Mouse (Mus musculus) midbrain, embryonic 13.5 days (tissue): ENCODE data around the gene Ankrd44. TPM values are rescaled to one million over a fixed set of nuclear protein-coding genes. Genes with fewer than 3 reads are reported as not detected.

Experiments
- ATAC-seq: fragments of 200-750 bp; cut with Nextera tagmentation; 2 replicates; pipeline ENCODE4 v1.8.0; 2017; ENCODE audit warnings: mild to moderate bottlenecking, moderate TSS enrichment, moderate library complexity
- H3K27ac ChIP-seq: fragments of 300-500 bp; sonication (generic); 2 replicates; pipeline ENCODE4 v1.5.1; 2015; ENCODE audit warnings: inconsistent platforms, mild to moderate bottlenecking, moderate library complexity
- H3K27me3 ChIP-seq: fragments of 300-500 bp; sonication (generic); 2 replicates; pipeline ENCODE4 v1.6.1; 2015; ENCODE audit warnings: mild to moderate bottlenecking, inconsistent platforms
- H3K36me3 ChIP-seq: fragments of 300-500 bp; sonication (generic); 2 replicates; pipeline ENCODE4 v1.6.1; 2015; ENCODE audit warnings: mild to moderate bottlenecking, inconsistent platforms
- H3K4me1 ChIP-seq: fragments of 300-500 bp; sonication (generic); replicated peaks from 2 replicates; pipeline ENCODE4 v1.6.1; 2015; ENCODE audit warnings: inconsistent platforms
- H3K4me2 ChIP-seq: fragments of 300-500 bp; sonication (generic); replicated peaks from 2 replicates; pipeline ENCODE4 v1.6.1; 2015; ENCODE audit warnings: moderate library complexity, mild to moderate bottlenecking, inconsistent platforms
- H3K4me3 ChIP-seq: fragments of 300-500 bp; sonication (generic); replicated peaks from 2 replicates; pipeline ENCODE4 v1.5.1; 2015; ENCODE audit warnings: mild to moderate bottlenecking, inconsistent platforms
- H3K9ac ChIP-seq: fragments of 300-500 bp; sonication (generic); replicated peaks from 2 replicates; pipeline ENCODE4 v1.6.1; 2015; ENCODE audit warnings: mild to moderate bottlenecking, inconsistent platforms
- H3K9me3 ChIP-seq: fragments of 300-500 bp; sonication (generic); 2 replicates; pipeline ENCODE4 v1.6.1; 2016; ENCODE audit warnings: mild to moderate bottlenecking, inconsistent platforms
- WGBS: fragments of 180-500 bp; shearing (Covaris S2); methylation state at CpG from one replicate; pipeline ENCODE4 v1.1.7; 2015; 5-methylcytosine and 5-hydroxymethylcytosine counted together
- polyA plus RNA-seq: library from polyadenylated mRNA; unstranded; fragments of >200 nt; fragmentation: Nextera tagmentation; extraction: Ambion mirVana; gene quantifications from 2 replicates; pipeline ENCODE4 v1.2.1, GENCODE M21; 2015

Ankrd44 gene
- polyA plus RNA-seq, 1 experiment from 2014 or later: 22.2 TPM

DNA sequence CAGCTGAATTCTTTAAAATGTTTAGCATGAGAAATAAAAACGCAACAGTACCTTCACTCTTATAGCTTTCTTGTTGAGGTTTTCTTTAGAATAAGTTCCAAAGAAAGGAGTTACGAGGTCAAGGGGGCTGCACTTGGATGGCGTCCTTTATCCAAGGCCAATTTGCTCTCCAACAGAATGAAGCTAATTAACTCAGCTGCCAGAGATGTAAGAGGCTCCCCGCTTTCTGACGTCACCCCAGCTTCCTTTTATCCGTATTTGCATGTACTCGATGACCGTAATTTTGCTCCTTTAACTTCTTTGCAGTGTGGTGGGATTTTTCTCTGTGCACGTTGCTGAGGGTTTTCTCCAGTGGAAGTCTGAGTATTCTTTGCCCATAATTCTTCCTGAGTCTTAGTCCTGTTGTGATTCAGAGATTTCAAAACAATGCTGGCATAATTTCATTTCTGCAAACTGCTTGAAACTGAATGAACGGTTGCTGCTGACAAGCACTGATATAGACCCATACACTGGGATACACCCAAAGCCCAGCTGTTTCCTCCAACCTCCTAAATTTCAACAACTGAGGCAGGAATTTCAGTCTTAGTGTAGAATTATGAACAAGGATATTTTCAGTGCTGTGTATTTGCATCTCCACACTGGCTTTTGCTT lies 48.6 kb downstream of the Ankrd44 start:
- Histone ChIP-seq H3K36me3 (no peaks in the 10 kb centered on the region), H3K9ac (no peak overlapping the region), H3K4me1 (peaks cover 3% of the 10 kb centered on the region; the same call in 1 of the 2 replicates), H3K9me3 (no peaks in the 10 kb centered on the region), H3K4me3 (no peak overlapping the region), H3K27ac (no peak overlapping the region), H3K27me3 (no peaks in the 10 kb centered on the region), H3K4me2 (no peak overlapping the region)
- WGBS: 64% methylated on average over 10 of the region's 10 CpGs
- ATAC-seq: no peak

- Histone ChIP-seq H3K4me1 (peaks cover 3% of the 10 kb centered on the region; the same call in 1 of the 2 replicates), H3K27me3 (no peaks in the 10 kb centered on the region), H3K9me3 (no peaks in the 10 kb centered on the region), H3K36me3 (no peaks in the 10 kb centered on the region), H3K4me3 (no peak overlapping the region), H3K9ac (no peak overlapping the region), H3K4me2 (no peak overlapping the region), H3K27ac (no peak overlapping the region)
- WGBS: 81% methylated on average over 5 of the region's 5 CpGs
- no peak for ATAC-seq
Observed at GRCm38 (mm10) chr1:54877014-54877413, 49.2 kb downstream of the Ankrd44 start.

- H3K27ac ChIP-seq: no peak overlapping the region
- peaks cover 3% of the 10 kb centered on the region; the same call in 1 of the 2 replicates for H3K4me1 ChIP-seq
- H3K4me2 ChIP-seq: no peak overlapping the region
- H3K4me3 ChIP-seq: no peak overlapping the region
- no peaks in the 10 kb centered on the region for H3K9me3 ChIP-seq
- no peaks in the 10 kb centered on the region for H3K27me3 ChIP-seq
- 87% methylated on average over 6 of the region's 6 CpGs for whole genome bisulfite sequencing
- H3K36me3 ChIP-seq: no peaks in the 10 kb centered on the region
- no peak overlapping the region for H3K9ac ChIP-seq
- no peak for ATAC-seq
Observed at GRCm38 (mm10) chr1:54874094-54874493, 52.1 kb downstream of the Ankrd44 start.

DNA sequence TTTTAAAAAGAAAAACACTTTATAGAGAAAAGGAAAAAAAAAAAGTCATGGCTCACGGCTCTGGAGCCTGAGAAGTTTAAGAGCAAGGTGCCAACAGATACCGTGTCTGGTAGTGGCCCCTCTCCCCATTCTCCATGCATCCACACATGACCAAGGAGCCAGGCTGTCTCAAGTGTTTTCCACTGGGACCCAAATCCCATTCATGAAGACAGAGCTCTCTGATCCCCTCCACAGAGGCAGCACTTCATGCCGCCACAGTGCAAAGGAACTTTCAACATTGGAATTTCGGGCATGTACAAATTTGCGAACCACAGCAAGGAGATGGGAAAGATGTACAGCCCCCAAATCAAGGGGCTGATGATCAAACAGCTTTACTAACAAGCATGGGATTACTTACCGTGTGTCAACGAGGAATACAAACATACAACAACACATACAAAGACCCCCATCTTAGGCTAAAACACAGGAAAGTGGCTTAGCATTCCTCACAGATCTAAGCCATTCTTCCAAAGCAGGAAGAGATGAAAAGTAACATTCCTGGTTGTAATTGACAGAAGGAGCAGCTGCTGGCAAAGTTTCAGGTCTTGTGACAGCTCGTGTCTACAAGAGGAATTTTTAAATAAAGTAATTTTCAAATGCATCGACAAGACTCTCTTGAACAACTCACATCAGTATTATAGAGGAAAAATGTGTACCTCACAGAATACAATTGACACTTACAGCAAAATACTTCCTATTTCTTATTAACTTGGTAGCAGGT lies 53.1 kb downstream of the Ankrd44 start:
- H3K4me1 ChIP-seq: peaks cover 10% of the 10 kb centered on the region
- no peak for ATAC-seq
- no peak overlapping the region for H3K27ac ChIP-seq
- H3K9ac ChIP-seq: no peak overlapping the region
- no peaks in the 10 kb centered on the region for H3K27me3 ChIP-seq
- no peaks in the 10 kb centered on the region for H3K36me3 ChIP-seq
- H3K4me3 ChIP-seq: no peak overlapping the region
- H3K9me3 ChIP-seq: no peaks in the 10 kb centered on the region
- 62% methylated on average over 9 of the region's 9 CpGs for WGBS
- no peak overlapping the region for H3K4me2 ChIP-seq

DNA sequence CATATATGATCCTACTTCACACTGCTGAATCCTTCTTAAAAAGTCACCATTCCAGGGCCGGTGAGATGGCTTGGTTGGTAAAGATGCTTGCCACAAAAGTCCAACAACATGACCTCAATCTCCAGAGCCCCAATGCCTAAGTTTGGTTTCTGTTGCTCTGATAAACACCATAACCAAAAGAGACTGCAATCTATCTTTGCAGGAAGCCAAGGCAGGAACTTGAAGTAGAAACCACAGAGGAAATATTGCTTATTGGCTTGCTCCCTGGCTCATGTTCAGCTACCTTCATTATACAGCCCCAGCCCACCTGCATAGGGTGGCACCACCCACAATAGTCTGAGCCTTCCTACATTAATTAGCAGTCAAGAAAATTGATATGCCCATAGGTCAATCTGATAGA lies 54.9 kb downstream of the Ankrd44 start:
- 95% methylated on average over 1 of the region's 1 CpGs for WGBS
- H3K36me3 ChIP-seq: no peaks in the 10 kb centered on the region

DNA sequence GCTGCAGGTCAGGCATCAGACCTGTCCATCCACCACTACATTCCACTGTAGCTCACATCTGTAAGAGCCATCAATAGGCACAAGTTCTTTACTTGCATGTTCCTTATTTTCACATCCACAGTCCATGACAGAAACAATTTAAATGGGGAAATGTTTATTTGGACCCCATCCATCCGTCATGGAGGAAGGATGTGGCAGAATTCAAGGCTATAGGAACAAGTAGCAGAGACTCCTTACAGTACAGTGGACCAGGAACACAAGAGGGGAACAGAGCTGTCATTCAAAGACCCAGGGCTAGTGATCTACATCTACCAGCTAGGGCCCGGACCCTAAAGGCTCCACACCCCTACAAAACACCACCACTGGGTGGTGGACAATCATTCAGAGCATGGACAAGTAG lies 55.6 kb downstream of the Ankrd44 start:
- H3K27ac ChIP-seq: no peak overlapping the region
- H3K4me2 ChIP-seq: no peak overlapping the region
- 91% methylated on average over 2 of the region's 2 CpGs for WGBS
- no peaks in the 10 kb centered on the region for H3K27me3 ChIP-seq
- no peaks in the 10 kb centered on the region for H3K36me3 ChIP-seq
- no peak for ATAC-seq
- peaks cover 22% of the 10 kb centered on the region for H3K4me1 ChIP-seq
- H3K9ac ChIP-seq: no peak overlapping the region
- H3K9me3 ChIP-seq: no peaks in the 10 kb centered on the region
- H3K4me3 ChIP-seq: no peak overlapping the region

More for the DNA sequence above, 54.9 kb downstream of the Ankrd44 start:
- Histone ChIP-seq H3K9ac (no peak overlapping the region), H3K27ac (no peak overlapping the region), H3K4me3 (no peak overlapping the region), H3K27me3 (no peaks in the 10 kb centered on the region), H3K4me1 (peaks cover 22% of the 10 kb centered on the region), H3K9me3 (no peaks in the 10 kb centered on the region), H3K4me2 (no peak overlapping the region)
- ATAC-seq: no peak

- Histone ChIP-seq H3K4me2 (no peak overlapping the region), H3K27me3 (no peaks in the 10 kb centered on the region), H3K4me1 (peaks cover 23% of the 10 kb centered on the region), H3K4me3 (no peak overlapping the region), H3K9me3 (no peaks in the 10 kb centered on the region), H3K9ac (no peak overlapping the region), H3K36me3 (no peaks in the 10 kb centered on the region), H3K27ac (no peak overlapping the region)
- no peak for ATAC-seq
- 39% methylated on average over 4 of the region's 4 CpGs for WGBS
Observed at GRCm38 (mm10) chr1:54867226-54867625, 59.0 kb downstream of the Ankrd44 start.

- H3K36me3 ChIP-seq: no peaks in the 10 kb centered on the region
- no peaks in the 10 kb centered on the region for H3K9me3 ChIP-seq
- WGBS: 83% methylated on average over 3 of the region's 3 CpGs
- no peak overlapping the region for H3K4me2 ChIP-seq
- no peak overlapping the region for H3K27ac ChIP-seq
- no peak overlapping the region for H3K4me3 ChIP-seq
- no peaks in the 10 kb centered on the region for H3K27me3 ChIP-seq
- no peak overlapping the region for H3K9ac ChIP-seq
- H3K4me1 ChIP-seq: peaks cover 31% of the 10 kb centered on the region
- ATAC-seq: no peak
Observed at GRCm38 (mm10) chr1:54866131-54866530, 60.1 kb downstream of the Ankrd44 start.

- H3K9me3 ChIP-seq: no peaks in the 10 kb centered on the region
- H3K4me1 ChIP-seq: peaks cover 39% of the 10 kb centered on the region
- no peak overlapping the region for H3K4me2 ChIP-seq
- 90% methylated on average over 7 of the region's 7 CpGs for WGBS
- no peak overlapping the region for H3K9ac ChIP-seq
- H3K27ac ChIP-seq: no peak overlapping the region
- no peaks in the 10 kb centered on the region for H3K36me3 ChIP-seq
- H3K4me3 ChIP-seq: no peak overlapping the region
- ATAC-seq: no peak
- no peaks in the 10 kb centered on the region for H3K27me3 ChIP-seq
Observed at GRCm38 (mm10) chr1:54864928-54865652, 61.1 kb downstream of the Ankrd44 start.

DNA sequence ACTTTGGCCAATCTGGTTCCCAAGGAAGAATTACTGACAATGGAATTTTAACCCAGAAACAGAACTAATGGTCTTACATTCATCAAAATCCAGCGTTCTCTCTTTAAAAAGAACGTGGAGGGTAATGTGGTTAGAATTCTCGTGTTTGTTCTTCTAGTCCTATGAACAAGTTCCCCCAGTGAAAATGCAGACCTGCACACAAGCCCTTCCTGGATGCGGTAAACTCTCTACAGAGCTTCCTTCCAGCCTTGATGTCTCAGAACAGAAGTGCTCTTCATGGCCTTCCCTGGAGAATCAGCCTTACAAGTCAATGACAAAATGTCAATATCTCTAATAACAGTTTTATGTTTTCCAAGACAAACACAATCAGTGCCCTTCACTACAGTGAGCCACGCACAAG lies 65.8 kb downstream of the Ankrd44 start:
- Histone ChIP-seq H3K27me3 (no peaks in the 10 kb centered on the region), H3K4me2 (no peak overlapping the region), H3K4me1 (peaks cover 23% of the 10 kb centered on the region), H3K9me3 (no peaks in the 10 kb centered on the region), H3K36me3 (no peaks in the 10 kb centered on the region), H3K27ac (no peak overlapping the region), H3K9ac (no peak overlapping the region), H3K4me3 (no peak overlapping the region)
- 79% methylated on average over 5 of the region's 5 CpGs for WGBS
- no peak for ATAC-seq

- H3K4me2 ChIP-seq: no peak overlapping the region
- ATAC-seq: no peak
- no peak overlapping the region for H3K9ac ChIP-seq
- H3K4me1 ChIP-seq: peaks cover 23% of the 10 kb centered on the region
- no peaks in the 10 kb centered on the region for H3K27me3 ChIP-seq
- H3K27ac ChIP-seq: no peak overlapping the region
- no peaks in the 10 kb centered on the region for H3K9me3 ChIP-seq
- no peak overlapping the region for H3K4me3 ChIP-seq
- H3K36me3 ChIP-seq: no peaks in the 10 kb centered on the region
Observed at GRCm38 (mm10) chr1:54859876-54860275, 66.3 kb downstream of the Ankrd44 start.

DNA sequence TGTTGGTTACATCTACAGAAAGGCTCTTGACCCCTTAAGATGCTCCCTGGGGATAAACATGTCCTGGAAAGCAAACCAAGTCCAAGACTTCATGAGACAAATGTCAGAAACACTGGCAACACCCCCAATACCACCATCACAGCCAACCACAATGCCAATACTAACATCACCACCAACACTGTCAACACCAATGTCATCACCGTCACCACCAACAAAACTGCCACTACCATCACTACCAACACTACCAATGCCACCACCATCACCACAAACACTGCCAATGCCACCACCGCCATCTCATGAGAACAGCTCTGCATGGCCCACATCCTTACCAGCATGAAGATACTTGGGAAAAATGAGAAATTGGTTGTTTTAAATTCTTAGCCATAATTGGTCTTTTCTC lies 67.3 kb downstream of the Ankrd44 start:
- H3K36me3 ChIP-seq: no peaks in the 10 kb centered on the region
- no peaks in the 10 kb centered on the region for H3K27me3 ChIP-seq
- ATAC-seq: no peak
- peaks cover 23% of the 10 kb centered on the region for H3K4me1 ChIP-seq
- WGBS: 98% methylated on average over 2 of the region's 2 CpGs
- no peak overlapping the region for H3K9ac ChIP-seq
- no peak overlapping the region for H3K4me2 ChIP-seq
- no peak overlapping the region for H3K4me3 ChIP-seq
- H3K27ac ChIP-seq: no peak overlapping the region
- no peaks in the 10 kb centered on the region for H3K9me3 ChIP-seq
